Mouse (Mus musculus) cerebellum, adult 18-20 months (tissue): ENCODE data around the gene Atp9a.
"Not testable (repeated sequence)": the region's sequence is repeated elsewhere in the genome, so short reads cannot be mapped to it uniquely, and the experiment has no call there.

Source experiments
- DNase-seq, 2 experiments: peaks; one replicate each; pipeline ENCODE4 v3.0.0; 2021

Gene Atp9a

GRCm38 (mm10) chr2:168742059-168742627, at the start of gene Atp9a:
TSS of gene Atp9a (minus strand) at chr2:168742409.
- DNase-seq = peak; percentile 87 to 88

DNA sequence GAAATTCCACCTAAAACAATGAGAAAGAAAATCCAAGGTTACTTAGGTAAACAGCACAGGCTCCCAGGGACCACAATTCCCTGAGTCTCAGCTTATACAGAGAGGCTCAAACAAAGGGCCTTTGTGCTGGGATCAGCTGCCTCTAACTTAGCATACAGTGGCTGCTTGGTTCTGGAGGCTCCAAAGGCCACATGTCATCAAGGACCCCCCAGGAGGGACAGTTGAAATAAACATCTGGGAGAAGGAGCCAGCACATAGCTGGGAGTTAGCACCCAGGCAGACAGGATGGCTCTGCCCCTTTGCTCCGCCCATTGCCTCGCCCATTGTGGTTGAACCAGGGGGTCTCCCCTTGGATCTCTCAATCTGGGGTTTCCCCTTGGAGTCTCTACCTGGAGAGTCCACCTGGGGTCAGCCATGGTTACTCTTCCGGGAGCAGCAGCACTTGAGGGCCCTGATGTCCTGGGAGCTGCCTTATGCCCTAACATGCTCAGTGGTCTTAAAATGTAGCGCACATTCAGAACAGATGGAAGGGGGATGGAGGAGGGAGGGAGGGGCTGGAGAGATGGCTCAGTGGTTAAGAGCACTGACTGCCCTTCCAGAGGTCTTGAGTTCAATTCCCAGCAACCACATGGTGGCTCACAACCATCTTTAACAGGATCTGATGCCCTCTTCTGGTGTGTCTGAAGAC, 49.0 kb upstream of the Atp9a start:
- peak in 1 of 2 experiments; percentile 3 for DNase-seq

- DNase-seq = no peak
Measured at GRCm38 (mm10) chr2:168786174-168786573, 44.0 kb upstream of the Atp9a start.

GRCm38 (mm10) chr2:168780596-168780995, 38.4 kb upstream of the Atp9a start:
- no peak for DNase-seq

DNA sequence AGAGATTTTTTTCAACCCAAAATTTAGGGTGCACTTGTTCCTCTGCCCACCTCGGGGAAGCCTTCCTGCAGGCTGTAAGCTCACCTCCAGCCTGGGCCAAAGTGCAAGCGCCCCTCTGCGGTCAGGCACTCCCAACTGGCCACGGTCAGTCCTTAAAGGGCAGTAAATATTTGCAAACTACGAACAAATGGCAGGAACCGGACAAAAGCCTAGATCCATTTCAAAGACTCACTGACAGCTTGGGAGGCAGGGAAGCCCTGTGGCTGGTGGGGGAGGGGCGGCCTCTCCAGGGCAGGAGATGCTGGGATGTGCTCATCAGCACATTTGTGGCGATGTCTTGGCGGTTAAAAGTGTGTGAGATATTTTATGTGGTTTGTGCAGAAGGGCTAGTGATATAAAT, 37.8 kb upstream of the Atp9a start:
- DNase-seq = no peak

DNA sequence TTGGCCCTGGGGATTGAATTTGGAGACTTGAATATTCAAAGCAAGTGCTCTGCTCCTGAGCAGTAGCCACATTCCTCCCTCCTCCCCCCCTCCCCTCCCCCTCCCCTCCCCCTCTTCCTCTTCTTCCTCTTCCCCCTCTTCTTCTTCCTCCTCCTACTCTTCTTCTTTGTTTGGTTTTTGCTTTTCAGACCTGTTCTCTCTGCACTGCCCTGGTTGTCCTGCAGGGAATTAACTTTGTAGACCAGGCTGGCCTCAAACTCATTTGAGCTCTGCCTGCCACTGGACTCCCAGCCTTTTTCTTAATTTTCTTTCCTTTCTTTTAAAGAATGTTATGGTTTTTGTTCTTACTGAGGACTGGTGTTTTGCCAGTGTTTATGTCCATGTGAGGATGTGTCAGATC, 35.3 kb upstream of the Atp9a start:
- no peak for DNase-seq

DNA sequence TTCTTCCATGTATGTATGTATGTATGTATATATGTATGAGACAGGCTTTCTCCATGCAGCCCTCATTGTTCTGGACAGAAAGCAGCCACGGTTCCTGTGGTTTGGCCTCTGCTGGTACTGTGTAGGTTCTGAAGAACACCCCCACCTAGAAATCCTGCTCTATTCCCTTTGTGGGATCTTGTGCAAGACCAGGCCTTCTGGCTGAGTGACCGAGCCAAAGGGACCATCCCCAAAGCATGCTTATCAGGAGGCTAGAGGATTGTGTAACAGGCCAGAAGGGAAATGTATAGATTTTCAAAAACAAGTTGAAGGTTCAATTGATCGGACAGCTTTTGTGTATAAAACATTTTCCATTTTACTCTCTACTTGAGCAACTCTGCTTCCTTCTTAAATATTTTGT, 34.0 kb upstream of the Atp9a start:
- DNase-seq = no peak

GRCm38 (mm10) chr2:168769259-168769658, 27.1 kb upstream of the Atp9a start:
- no peak for DNase-seq

GRCm38 (mm10) chr2:168767582-168767981, 25.4 kb upstream of the Atp9a start, which contains the start of gene Sall4:
TSS of gene Sall4 (minus strand) at chr2:168767943.
- DNase-seq = no peak

DNA sequence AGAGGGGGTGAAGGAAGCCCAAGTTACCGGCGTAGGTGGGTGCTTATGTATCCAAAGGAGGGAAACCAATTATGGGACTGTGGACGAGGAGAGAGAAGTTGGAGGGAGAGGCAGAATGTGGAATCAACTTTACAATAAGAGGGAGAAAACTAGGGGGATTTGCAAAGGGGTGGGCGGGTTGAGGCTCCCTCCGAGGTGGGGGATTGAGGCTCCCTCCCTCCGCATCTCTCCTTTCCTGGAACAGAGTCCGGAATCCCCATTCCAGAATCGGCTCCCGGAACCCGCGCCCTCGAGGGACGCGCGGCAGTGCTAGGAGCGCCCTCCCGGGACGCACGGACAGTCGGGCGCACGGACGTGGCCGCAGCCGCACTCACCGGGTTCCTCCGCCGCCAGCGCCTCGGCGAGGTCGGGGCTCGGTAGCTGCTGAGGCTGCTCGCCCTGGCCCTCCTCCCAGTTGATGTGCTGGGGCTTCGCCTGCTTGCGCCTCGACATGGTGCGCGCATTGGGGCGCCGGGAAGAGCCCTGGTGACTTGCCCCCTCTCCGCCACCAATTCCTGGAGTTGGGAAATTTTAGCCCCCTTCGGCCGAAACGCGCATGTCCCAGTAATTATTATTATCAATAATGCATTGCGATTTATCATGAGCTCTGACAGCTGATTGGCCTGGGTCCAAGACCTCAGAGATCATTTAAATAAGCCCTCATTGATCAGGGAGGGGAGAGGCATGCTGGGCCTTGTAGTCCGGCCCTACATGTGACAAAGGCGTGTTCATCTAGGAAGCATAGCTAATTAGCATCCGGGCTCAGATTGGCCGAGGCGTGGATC, 24.5 kb upstream of the Atp9a start:
- DNase-seq = no peak

DNA sequence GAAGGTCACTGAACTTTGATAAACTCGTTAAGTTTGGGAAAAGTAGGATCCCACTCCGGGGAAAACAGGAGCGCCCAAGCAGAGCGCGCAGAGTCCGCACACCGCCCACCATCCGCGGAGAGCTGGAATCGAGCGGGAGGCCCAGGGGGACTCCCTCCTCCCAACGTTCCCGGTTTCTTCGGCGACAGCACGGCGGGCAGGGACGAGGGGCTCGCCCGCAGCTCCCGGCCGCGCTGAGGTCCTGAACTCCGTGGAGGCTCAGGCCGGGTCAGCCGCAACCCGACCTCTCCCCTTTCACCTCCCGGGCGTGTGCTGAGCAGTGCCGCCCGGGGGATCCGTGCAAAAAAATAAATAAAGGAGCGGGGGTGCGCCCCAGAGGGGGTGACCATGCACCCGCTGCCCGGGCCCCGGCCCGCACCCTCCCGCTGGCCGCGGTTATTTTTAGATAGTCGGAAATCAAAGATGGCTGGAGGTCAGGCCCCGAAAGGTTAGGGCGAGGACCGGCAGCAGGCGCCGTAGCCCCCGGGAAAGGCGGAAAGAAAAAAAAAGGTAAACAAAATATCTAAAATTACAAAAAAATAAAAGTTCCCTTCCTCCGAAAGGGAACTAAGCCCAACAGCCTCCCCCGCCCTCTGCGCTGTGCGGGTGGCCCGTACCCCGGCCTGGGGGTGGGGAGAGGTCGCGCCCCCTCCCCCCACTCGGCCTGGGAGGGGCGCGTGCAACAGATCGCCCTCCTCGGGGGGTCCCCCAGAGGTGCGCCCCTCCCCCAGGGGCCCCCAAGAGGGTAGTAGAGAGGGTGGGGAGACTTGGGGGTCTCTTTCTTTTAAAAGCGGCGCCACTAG, 23.7 kb upstream of the Atp9a start:
- no peak for DNase-seq

- peak; percentile 22 to 38 for DNase-seq
Measured at GRCm38 (mm10) chr2:168765065-168765681, 23.0 kb upstream of the Atp9a start.

DNA sequence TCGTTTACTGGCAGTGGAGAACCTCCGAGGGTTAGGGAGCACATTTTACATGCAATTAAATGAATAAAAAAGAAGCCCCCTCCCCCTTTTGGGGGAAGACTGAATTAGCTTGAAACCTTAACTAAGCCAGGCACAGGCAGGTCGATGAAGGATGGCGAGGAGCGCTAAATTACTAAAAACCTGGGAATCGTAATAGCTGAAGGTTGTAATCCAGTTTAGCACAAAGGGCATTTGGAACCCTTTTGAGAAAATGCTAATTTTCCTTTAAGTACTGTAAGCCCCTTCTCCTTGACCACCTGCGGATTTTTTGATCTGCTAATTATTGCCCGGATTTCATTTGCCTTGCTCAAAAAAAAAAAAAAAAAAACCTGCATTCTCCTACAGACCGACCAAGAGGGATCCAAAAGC, 22.3 kb upstream of the Atp9a start:
- no peak for DNase-seq

GRCm38 (mm10) chr2:168763785-168764184, 21.6 kb upstream of the Atp9a start:
- no peak for DNase-seq

- DNase-seq = no peak
Measured at GRCm38 (mm10) chr2:168762411-168762815, 20.2 kb upstream of the Atp9a start.

DNA sequence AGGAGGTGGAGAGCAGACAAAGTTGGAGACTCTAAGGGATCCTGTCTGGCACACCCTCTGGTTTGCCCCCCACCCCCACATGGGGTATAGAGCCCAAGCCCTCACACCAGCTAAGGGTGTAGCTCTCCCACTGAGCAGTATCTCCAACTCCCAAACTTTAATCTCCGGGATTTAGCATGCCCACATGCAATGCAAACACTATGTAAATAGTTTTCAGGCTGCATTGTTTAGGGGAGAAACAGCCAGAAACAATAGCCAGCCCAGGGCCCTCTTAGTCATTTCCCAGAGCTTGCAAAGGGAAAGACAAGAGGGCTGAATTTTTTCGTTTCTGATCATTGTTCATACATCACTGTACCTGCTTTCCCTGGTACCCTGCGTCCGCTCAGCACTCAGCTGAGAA, 19.7 kb upstream of the Atp9a start:
- no peak for DNase-seq

DNA sequence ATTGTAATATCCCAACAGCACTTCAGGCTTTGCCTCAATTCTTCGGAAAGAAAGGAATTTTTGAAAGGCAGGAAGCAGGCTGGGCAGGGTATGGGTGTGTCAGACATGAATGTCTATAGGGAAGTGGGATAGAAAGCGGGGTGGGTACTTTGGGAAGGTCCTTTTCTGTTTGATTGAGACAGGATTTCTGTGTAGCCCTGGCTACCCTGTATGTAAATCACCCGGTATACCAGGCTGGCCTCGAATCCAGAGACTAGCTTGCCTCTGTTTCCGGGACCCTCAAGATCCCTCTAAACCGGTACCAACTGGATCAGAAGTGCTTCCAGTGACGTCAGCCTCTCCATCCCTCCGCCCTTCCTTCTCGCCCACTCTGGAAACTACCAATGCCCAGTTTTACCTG, 18.9 kb upstream of the Atp9a start:
- DNase-seq = no peak

GRCm38 (mm10) chr2:168744406-168744805, 2.2 kb upstream of the Atp9a start:
- not testable (repeated sequence) for DNase-seq

GRCm38 (mm10) chr2:168742649-168743048, 440 bp upstream of the Atp9a start:
- peak; percentile 71 to 82 for DNase-seq

DNA sequence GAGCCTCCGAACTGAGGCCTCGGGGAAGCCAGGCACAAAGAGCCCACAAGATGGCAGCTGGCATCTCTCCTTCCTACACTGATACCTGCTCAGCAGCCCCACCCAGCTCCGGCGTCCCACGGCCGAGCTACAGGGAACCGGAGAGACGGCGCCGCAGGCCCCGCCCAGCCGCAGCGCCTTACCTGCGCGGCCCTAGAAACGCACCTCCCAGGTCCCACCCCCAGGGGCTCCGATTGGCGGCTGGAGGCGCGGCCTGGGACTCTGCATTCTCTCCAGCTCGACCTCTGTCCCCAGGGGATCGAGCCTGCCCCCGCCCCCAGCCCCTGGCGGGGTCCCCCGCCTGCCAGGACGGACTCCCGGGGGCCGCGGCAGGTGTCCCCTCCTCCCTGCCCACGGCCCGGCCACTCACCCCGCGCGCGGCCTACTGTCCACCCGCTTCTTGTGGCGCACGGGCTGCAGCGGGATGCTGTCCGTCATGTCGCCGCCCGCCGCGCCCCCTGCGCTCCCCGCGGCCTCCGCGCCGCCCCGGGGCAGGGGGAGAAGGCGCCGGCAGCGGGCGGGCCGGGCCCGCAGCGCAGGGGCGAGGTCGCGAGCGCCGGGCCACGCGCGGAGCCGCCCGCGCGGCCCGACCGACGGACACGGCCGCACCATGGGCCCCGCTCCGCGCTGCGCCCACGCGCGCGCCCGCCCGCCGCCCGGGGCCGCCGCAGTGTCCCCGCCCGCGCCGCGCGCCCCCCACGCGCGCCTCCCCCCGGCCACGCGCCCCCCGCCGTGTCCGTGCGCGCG, 743 bp downstream of the Atp9a start:
- DNase-seq = peak; percentile 88 to 89

DNA sequence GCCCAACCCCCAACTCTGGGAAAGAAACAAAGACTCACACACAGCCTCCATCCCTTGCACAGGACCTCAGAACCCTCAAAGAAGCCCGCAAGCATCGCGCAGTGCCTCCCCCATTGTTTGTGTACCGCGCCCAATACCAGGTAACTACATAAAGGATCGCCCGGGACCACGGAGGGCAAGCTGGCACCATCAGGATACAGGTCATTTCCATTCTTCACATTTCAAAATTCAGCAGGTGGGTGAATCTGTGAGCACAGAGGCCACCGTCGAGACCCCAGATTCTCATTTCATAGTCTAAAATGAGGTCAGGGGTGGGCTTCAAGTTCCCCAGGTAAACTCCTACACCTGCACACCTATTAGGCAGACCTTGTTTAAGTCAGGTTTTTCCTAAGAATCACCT, 1.7 kb downstream of the Atp9a start:
- no peak for DNase-seq

DNA sequence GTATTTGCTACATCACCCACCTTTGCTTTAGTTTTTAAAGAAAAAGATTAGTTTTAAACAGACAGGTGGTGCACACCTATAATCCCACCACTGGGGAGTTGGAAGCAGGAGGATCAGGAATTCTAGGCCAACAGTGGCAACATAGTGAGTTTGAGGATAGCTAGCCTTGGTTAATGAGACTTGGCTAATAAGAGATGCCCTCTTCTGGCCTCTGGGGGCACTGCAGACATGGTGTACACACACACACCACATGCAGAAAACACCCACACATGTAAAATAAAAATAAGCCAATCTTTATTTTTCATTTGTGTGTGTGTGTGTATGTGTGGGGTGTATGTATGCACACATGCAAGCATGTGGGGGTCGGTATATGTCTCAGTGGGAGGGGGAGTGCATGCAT, 3.4 kb downstream of the Atp9a start:
- DNase-seq = no peak
